28 mouse cellular contexts compared by ENCODE assay signal in genomic region chr14:56262153-56262552, GRCm38 (mm10). TPM values are rescaled to one million over a fixed set of nuclear protein-coding genes. Genes with fewer than 3 reads are reported as not detected.
DNase-seq lines count a peak whose midpoint lies in the region; ATAC-seq lines count a peak whose summit lies in the region.
"Had no signal": no experiment of that assay in that cellular context is flagged by ENCODE, and none has a peak within 500 bp of the region (broad histone marks: within the 10 kb centered on the region; RNA-seq: fewer than 3 reads in every experiment).

Gzmb (minus strand) TSS chr14:56262260.

- H3K4me1 ChIP-seq in liver, embryonic 12.5 days = no peaks in the 10 kb centered on the region
- H3K4me1 ChIP-seq: embryonic facial prominence, embryonic 10.5 days; forebrain, embryonic 15.5 days; midbrain, embryonic 12.5 days had no signal

- WGBS in liver, embryonic 12.5 days (ENCODE audit: insufficient replicate concordance) = 69% methylated on average over 5 of the region's 5 CpGs

- H3K9ac ChIP-seq in liver, embryonic 12.5 days = no peak within 1 kb of the TSS
- H3K9ac ChIP-seq: forebrain, embryonic 15.5 days; hindbrain, embryonic 14.5 days; midbrain, embryonic 12.5 days had no signal

- H3K4me3 ChIP-seq in liver, embryonic 12.5 days = no peak within 1 kb of the TSS
- H3K4me3 ChIP-seq: embryonic facial prominence, embryonic 10.5 days; forebrain, embryonic 15.5 days; midbrain, embryonic 12.5 days had no signal

- no peaks in the 10 kb centered on the region for H3K27me3 ChIP-seq in liver, embryonic 12.5 days (replicated peaks)
- H3K27me3 ChIP-seq: forebrain, embryonic 15.5 days; midbrain, embryonic 12.5 days had no signal

- no peaks in the 10 kb centered on the region for H3K36me3 ChIP-seq in liver, embryonic 12.5 days
- H3K36me3 ChIP-seq: embryonic facial prominence, embryonic 10.5 days; forebrain, embryonic 15.5 days; midbrain, embryonic 12.5 days had no signal

- H3K4me2 ChIP-seq in liver, embryonic 12.5 days = no peak within 1 kb of the TSS
- H3K4me2 ChIP-seq: forebrain, embryonic 15.5 days; hindbrain, embryonic 14.5 days; midbrain, embryonic 12.5 days had no signal

- H3K9me3 ChIP-seq in liver, embryonic 12.5 days (replicated peaks) = no peaks in the 10 kb centered on the region
- H3K9me3 ChIP-seq: embryonic facial prominence, embryonic 10.5 days; forebrain, embryonic 15.5 days; midbrain, embryonic 12.5 days had no signal

- no peak within 1 kb of the TSS for H3K27ac ChIP-seq in liver, embryonic 12.5 days
- H3K27ac ChIP-seq: embryonic facial prominence, embryonic 10.5 days; forebrain, embryonic 15.5 days; hindbrain, embryonic 14.5 days; midbrain, embryonic 12.5 days had no signal

- peak; percentile 75 for ATAC-seq in CD4-positive, CD25-positive, alpha-beta regulatory T cell, adult 4 months
- peak; percentile 95 for ATAC-seq in common myeloid progenitor, adult 5-6 weeks (replicated peaks; ENCODE audit: low read depth, poor library complexity, severe bottlenecking)
- ATAC-seq in megakaryocyte progenitor cell, adult 5-6 weeks (replicated peaks; ENCODE audit: poor library complexity) = peak; percentile 64
- ATAC-seq in liver, embryonic 12.5 days = no peak
- ATAC-seq: forebrain, embryonic 15.5 days; intestine, postnatal 0 days had no signal

- no peak for DNase-seq in urinary bladder, postnatal 36 days (ENCODE audit: low spot score in 2 of 2)
- no peak for DNase-seq in adrenal gland, postnatal 10 days
- no peak for DNase-seq in heart, adult 11 months
- DNase-seq: cerebellum, adult 11 months; cerebellum, adult 9-11 months; gastrocnemius, postnatal 10 days; kidney, postnatal 4 days; left cerebral cortex, postnatal 4 days; liver; lung, postnatal 4 days; right cerebral cortex, postnatal 14 days; thymus, postnatal 25 days had no signal

RNA-seq across cellular contexts. Expression of gene Gzmb, which starts in this region (rescaled TPM):
- 10 to 100 TPM; 32.6 to 34.9 TPM for polyA plus RNA-seq in CD4-positive, CD25-positive, alpha-beta regulatory T cell, adult 4 months (2017; shearing (Covaris generic))
- 0.91 and 2.1 TPM in 2 replicates for total RNA-seq in common myeloid progenitor, adult 5-6 weeks (2017)
- 3.5 TPM in 2 replicates for total RNA-seq in megakaryocyte progenitor cell, adult 5-6 weeks (2015)
- 1.1 TPM in 2 replicates for total RNA-seq in megakaryocyte progenitor cell, adult 5-6 weeks (2017)
- polyA plus RNA-seq in liver, embryonic 12.5 days (2016; fragmentation: Nextera tagmentation; extraction: Ambion mirVana) = not detected in 2 replicates
- total RNA-seq in adrenal gland, postnatal 10 days (2021) = under 1 TPM; 0.18 to 0.21 TPM
- total RNA-seq: gastrocnemius, postnatal 10 days; heart, adult 8-10 months; heart, postnatal 25 days; layer of hippocampus, postnatal 10 days; left cerebral cortex, adult 8-10 months; left cerebral cortex, postnatal 4 days had no signal
- polyA plus RNA-seq: cortical plate, adult 2 months; embryonic facial prominence, embryonic 10.5 days; forebrain, embryonic 15.5 days; heart, embryonic 14.5 days; hindbrain, embryonic 14.5 days; midbrain, embryonic 12.5 days; neural tube, embryonic 11.5 days had no signal

Comparison
In these comparisons a context has a peak if more than half of its experiments do, and no peak if none do; other contexts are left out.
1. RNA of gene Gzmb (polyA plus RNA-seq): 32.6 to 34.9 TPM in CD4-positive, CD25-positive, alpha-beta regulatory T cell, adult 4 months; not detected in liver, embryonic 12.5 days; every median in the first group is over 10 times any median in the second.